Mouse (Mus musculus) granulocyte monocyte progenitor cell, adult 5-6 weeks (primary cell): Measurements from ENCODE around the gene Ubald1. TPM values are rescaled to one million over a fixed set of nuclear protein-coding genes. Genes with fewer than 3 reads are reported as not detected.
A peak's percentile ranks its signal among the peaks of the same experiment; 100 is the strongest.

ENCODE experiments used
- ATAC-seq: replicated peaks from 2 replicates; pipeline ENCODE4 v1.8.0; 2016; ENCODE audit warnings: mild to moderate bottlenecking, moderate TSS enrichment, inconsistent platforms; ENCODE audit not compliant: poor library complexity, severe bottlenecking
- total RNA-seq, 2 experiments: library from RNA; stranded (forward) in 1 of 2; stranded (reverse) in 1 of 2; fragments of 200-712, 200-1000 nt in 1 of 2; fragments of >200 nt in 1 of 2; fragmentation: Nextera tagmentation in 1 of 2; gene quantifications; 2 replicates each; pipeline ENCODE4 v1.2.3; 2014 to 2017

The Ubald1 gene
- total RNA-seq, 2 experiments from 2014 or later, result 11.4 to 39.8 TPM

DNA sequence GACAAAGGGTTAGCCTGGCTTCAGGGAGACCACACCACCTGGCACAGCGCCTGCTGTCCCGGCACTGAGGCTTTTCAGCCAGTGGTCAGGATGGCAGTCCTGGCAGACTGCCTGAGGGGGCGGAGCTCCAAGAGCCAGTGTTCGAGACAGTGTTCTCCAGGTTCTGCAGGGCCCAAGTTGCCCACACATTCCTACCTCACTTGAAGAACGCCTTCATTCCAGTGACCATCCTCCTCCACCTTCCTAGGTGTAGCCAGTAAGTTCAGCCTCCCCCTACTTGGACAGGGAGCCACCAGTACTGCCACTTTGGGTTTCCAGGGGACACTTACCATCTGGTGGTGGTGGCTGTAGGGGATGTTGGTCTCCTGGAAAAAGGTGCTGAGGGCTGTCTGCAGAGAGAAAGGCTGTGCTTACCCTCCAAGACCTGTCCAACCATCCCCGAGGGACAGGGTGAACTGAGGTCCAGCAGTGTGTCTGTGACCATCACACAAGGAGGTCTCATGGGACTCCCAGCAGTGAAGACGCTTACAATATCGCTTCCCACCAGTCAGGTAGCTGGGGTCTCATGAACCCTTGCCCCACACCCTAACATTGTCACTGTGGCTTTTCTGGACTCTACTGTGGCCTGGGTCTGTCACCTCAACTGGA, 4.0 kb downstream of the Ubald1 start:
- no peak for ATAC-seq

DNA sequence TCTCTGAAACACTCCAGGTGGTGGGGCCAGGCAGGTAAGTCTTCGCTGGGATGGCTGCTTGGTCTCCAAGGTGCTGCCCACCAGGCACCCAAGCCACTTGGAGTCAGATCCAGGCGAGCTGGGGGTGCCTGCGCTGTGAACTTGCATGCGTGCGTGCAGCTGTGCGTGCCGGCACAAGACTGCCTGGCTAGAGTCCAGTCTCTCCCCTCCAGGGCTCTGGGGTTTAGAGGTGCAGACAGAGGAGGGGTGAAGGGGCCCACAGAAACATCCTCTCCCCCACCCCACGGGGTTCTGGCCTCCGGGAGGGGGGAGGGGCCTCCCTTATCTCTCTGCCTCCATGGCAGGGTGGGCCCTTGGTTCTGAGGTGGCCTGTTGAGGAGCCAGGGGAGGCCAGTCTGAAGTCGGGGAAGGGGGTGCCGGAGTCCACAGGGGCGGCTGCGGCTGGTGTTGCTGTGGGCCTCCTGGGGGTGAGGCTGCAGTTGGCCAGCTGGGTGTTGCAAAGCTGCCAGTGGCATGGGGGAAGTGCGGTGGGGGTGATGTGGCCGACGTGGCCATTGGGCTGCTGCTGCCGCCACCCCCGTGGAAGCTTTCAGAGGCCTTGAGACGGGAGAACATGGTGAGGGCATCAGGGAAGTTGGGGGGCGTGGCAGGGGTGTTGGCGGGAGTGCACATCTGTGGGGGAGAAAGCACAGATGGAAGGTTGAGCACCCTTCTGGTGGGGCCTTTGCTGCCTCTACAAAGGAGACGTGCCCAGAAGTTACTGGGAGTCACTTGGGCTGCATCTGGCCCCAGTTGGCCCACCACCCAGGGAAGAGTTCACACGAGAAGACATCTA, 4.7 kb downstream of the Ubald1 start:
- no peak; the same call in 1 of the 2 replicates for ATAC-seq

DNA sequence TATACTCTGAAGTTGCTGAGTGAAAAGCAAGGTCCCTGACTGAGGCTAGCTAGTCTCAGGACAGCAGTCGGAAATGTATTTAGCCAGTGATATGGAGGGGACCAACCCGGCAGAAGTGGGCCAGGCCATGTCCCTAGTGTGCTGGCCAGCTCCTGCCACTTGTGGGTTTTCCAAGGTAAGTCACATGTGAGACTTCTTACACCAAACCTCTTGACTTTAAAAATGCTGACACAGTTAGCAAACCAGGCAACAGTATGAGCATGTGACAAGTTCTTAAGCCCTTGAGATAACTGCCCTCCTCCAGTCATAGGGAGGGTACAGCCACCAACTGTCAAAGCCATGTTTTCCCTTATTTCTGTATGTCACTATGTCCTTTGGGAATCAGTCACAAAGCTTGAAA, 8.2 kb downstream of the Ubald1 start:
- no peak for ATAC-seq

DNA sequence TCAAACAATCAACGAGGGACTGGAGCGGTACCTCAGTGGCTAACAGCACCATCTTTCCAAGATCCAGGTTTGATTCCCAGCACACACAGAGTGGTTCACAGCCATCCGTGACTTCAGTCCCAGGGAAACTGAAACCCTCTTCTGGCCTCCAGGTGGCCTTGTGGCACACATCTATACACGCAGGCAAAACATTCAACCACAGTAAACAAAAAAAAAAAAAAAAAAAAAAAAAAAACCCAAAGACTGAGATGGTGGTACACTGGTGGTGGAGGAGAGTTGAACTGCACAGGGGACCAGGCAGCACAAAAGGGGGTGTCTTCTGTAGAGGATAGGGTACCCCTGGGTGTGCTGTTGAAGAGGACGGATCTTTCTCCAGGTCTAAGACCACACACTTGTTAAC, 9.6 kb downstream of the Ubald1 start:
- no peak for ATAC-seq

DNA sequence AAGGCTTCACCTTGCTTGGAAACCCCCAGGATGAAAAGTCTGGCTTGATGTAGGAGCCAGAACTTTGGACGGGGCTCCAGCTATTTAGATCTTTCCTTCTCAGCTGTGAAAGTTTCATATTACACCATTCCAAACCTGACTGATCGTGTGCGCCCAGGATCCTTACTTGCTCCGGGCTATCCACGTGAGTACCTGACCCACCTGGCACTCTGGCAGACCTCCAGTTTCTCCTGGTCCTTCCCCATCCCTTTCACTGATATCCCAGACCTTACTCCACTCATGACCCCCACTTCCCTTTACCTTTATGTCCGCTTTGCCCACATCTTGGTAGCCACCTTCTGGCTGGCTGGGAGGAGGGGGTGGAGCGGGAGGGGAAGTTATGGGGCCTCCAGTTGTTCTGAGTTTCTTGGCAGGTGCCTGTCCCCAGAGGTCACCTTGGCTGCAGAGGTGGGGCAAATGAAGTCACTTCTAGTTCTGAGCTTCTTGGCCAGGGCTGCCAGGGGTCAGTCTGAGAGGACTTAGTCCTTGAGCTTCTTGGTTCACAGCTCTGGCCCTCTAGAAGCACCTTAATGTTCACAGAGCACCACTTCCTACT, 13.9 kb downstream of the Ubald1 start:
- no peak for ATAC-seq

DNA sequence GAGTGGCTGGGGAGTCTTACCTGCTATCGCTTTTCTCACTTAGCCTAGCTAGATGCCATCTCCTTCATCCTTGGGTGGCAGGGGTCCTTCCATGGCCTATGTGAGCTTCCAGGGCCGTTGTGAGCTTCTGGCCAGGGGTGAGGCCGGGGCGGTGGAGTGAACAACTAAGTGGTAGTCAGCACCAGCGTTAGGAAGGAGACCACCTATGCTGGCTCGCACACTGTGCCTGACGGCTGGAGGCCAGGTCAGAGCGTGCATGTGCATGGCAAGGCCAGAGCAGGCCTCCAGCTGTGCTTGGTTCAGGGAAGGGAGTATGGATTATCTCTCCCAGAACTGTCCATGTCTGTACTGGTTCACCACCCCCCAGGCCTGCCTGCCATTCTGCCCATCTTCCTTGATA, 16.4 kb downstream of the Ubald1 start:
- ATAC-seq, result no peak

DNA sequence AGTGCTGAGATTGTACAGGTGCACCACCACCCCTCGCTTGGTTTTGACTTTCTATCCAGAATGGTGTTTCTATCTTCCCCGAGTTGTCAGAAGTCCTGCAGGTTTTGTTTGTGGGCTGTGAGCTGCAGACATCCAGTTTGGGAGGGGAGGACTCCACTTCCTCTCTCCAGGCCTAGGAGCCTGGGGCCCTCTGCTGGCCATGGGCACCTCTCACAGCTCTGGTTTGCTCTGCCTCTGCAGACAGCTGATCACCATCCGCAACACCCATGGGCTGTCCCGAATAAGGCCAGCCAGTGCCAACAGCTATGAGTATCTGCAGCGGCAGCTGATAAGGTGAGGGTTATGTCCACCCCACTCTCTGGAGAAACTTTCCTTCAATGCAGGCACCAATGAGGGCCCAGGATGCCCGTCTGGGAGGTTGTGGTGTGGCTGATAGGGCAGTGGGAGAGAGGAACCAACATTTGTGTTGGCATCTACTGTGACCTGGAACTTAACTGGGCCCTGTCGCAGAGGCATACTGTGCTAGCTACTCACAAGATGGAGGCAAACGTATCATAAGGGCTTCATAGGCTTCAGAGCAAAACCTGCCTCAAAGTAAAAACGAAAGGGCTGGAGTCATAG, 17.1 kb downstream of the Ubald1 start:
- peak; percentile 95 for ATAC-seq

DNA sequence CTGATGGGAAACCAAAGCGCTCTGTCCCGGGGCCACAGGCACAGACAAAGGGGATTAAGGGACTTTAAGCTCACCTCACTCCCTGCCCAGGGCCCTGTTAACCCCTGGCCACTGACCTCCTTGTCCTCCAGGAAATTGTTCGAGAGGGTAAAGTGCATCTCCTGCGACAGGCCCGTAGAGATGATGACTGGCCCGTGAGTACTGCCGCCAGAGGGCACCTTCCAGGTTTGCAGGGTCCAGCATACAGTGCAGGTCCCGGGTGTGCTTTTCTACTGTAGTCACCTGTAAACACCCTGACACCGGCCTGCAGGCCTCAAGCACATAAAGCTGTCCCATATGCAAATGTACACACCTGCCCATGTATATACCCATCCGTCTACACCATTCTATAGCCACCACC, 18.7 kb downstream of the Ubald1 start:
- ATAC-seq, result no peak

DNA sequence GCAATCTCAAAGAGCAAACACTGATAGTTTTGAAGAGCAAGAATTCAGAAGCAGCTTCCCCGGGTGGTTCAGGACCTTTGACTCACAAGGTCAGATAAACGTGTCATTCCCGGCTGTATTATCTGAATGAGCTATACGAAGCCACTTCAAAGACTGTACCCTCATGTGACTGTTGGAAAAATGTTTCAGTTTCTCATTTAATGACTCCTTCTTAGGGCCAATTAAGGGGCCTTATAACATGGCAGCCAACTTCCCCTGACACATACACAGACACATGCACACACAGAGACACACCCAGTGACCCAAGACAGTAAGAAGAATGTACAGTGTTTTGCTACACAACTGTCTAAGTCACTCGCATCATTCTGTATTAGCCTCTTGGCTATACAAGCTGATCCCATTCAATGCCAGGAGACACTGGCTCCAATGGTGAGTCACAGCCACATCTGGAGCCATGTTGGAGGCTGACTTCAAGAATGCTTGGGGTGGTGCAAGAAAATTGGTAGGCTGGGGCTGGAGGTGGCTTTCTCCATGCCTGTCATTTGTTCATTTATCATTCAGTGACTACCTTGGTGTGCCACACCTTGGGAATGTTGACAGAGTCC, 25.0 kb downstream of the Ubald1 start:
- no peak for ATAC-seq

DNA sequence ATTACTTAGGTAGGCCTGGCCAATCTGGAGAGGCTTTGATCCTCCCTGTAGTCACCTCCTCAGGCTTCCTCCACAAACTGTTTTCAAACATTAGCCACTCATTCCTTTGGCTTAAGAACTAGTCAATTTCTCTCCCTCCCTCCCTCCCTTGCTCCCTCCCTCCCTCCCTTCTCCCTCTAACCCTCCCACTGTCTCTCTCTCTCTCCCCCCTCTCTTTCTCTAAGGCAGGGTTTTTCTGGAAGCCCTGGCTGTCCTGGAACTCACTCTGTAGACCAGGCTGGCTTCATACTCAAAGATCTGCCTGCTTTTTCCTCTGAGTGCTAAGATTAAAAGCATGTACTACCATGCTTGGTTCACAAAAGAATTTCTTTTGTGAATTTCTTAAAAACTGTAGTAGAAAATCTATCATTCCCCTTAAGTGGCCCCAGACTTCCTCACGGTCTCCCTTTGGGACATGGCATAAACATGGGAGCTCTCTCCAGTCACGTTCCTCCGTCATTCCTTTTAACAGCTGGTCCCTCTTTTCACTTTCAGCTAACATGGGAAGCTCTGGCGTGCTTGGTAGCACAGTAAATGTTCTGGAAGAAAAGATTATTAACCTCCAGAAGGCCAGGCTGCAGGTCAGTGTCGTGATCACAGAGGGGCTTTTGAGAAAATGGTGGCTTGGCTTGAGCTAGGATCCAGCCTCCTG, 29.0 kb downstream of the Ubald1 start:
- no peak for ATAC-seq

DNA sequence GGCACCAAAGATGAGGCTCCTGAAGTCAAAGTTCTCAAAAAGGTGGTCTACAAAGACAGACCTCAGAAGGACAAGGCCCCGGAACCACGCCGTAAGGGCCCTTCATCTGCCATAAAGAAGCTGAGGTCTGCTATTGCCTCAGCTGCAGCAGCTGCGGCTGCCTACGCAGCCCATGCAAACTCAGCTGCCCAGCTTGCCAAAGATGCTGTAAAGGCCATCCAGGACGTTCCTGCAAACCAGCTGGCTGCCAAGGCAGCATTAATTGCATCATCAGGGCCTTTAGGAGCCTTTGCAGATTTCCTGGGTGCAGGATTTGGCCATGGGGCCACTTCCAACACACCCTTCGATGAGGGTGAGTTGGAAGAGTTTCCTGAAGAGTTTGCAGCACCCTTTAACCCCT, 29.8 kb downstream of the Ubald1 start:
- ATAC-seq, result no peak

DNA sequence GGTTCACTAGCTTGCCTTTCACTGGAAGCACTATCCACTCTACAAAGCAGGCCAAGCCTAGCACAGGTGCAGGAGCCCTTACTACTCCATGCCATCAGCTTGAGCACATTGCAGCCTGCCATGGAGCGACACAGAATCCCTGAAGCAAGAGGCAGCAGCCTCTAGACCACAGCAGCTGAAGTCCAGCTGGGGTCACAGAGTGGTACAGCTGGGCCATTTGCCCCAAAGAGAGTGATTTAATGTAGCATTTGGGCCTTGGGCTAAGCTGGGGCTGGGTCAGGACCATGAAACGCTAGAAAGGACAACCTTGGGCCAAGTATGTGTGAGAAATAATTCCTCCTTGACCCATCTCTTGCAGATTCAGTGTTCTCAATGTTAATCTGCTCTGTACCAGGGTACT, 32.0 kb downstream of the Ubald1 start:
- ATAC-seq, result no peak

DNA sequence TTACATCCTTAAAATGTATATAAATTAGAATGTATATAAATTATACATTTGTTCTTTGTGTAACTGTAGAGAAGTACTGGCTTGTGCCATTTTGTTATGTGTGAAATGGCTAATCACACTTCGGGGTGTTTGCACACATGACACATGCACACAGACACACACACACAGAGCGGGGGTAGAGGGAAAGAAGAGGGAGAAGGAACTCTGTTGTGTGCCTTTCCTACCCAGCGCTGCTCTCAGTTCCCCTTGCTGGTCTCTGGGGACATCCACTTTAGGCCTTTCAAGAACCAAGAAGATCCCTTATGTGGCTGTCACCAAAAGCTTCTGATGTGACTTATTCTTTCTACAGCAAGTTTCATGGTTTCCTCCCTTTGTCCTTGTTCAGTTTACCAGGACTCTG, 33.1 kb downstream of the Ubald1 start:
- ATAC-seq, result peak; percentile 65; the same call in 1 of the 2 replicates

DNA sequence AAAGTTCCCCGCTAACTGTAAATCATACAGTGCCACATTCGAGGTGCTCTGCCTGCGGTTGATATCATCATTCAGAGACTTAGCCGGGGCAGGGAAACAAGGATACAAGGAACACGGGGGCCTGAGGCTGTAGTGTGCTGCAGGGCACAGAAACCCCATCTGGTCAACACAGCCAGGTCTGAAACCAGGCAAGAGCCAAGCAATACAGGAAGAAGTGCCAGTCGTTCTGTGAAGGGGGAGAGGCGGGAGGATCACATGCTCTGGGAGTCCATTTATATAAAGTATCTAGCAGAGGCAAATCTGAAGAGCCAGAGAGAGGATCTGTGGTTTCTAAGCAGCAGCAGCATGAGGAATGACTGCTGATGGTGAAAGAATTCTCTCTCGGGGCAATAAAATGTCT, 39.9 kb downstream of the Ubald1 start:
- ATAC-seq, result no peak

DNA sequence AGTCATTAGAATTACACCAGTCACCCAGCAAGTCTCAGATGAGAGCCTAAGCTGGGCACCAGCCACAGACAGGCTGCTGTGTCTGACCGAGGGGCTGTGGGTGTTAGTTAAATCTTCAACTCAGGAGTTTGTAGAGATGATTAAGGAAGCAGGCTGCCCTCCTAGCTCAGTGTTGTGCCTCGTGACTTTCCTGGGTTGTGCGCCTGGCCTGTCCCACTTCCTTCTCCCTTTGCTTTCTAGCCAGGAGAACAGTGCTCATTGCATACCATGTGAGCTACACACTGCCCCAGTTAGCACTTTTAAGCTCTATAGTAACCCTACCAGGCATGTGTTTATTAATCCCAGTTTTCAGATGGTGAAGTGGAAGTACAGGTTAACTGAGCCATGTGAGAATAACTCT, 40.6 kb downstream of the Ubald1 start:
- ATAC-seq, result peak; percentile 37; the same call in 1 of the 2 replicates

DNA sequence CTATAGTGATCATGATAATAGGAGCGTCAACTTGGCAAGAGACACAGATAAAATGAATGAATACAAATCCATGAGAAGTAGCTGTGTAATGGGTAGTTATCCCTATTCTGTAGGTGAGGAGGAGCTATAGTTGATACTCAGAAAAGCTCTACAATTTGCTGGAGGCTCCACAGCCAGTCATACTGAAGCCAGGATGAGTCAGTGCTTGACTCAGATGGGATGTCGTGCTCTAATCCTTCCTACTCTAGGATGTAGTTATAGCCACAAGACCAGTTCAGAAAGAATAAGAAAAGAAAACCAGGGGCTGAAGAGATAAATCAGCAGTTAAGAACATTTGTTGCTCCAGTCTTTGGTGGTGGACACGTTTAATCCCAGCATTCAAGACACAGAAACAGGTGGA, 42.5 kb downstream of the Ubald1 start:
- ATAC-seq, result no peak

DNA sequence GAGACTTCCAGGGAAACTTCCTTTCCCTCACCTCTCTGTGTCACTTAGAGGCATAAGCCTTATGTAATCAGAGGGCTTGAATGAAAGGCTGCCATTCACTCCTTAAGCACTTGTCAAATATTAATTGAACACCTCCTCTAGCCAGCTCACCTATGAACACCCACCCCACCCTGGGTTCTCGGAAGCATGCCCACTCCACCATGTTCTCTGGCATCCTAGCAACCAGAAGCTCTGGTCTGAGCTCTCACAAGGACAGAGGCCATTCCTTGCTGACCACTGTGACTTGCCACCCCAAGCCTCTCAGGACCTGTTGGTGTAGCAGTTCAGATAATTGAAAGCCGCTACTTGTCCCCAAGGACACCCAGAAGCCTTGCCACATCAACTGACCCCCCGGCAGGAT, 44.9 kb downstream of the Ubald1 start, which contains the start of gene 4930562C15Rik:
TSS of gene 4930562C15Rik (plus strand) at position 226 of the 400 bp plus-strand sequence.
- no peak for ATAC-seq

DNA sequence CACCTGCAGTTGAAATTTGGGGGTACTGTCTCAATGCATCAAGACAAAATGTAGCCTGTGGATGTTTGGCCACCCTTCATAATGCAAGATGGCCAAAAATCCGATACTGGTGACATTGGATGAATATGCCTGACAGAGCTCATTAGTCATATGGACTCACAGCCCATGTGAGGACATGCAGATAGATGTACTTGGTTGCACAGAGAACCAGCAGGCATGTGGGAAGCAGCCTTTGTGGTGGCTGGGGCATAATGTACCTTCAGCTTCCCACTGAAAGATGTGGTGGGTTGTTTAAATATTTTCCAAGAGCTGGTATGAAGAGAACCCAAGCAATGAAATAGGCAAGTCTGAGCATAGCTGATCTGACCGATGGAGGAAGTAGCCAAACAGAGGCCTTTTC, 46.3 kb downstream of the Ubald1 start:
- ATAC-seq, result no peak

DNA sequence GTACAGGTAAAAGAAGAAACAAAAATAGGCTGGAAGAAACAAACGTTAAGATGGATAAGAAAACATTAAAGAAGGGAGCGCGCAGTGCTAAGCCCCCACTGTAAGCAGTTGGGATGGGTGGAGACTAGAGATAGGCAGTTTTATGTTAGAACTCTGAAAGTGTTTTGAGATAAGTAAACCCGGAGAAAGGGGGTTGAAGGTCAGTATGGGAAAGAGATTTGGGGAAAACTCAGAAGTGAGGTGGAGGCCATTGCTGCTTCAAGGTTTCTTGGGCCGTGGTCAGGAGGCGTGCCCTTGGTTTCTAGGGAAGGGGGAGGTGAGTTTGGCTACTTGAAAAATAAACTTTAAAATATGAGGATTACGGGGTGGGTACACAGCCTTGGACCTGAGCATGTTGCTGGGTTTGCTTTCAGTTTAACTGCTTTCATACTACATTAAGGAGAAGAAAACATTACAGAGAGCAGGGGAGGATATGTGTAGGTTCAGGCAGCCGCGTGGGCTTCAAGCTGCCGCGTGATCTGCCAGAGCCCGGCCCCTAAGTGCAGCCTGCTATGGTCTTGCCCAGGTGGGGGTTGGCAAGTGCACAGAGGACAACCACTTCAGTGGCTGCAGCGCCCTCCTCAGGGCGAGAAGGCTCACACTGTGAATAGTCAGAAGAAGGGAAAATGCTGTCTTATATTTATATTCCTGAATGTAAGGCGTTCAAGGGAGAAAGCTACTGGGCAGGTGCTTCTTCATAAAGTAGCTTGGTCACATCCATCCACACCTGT, 48.3 kb downstream of the Ubald1 start:
- 0 out of 2 replicates have a peak, but pooled peaks have one; percentile 17 for ATAC-seq
